Mouse (Mus musculus): ENCODE data around the gene Eif2ak4. TPM values are rescaled to one million over a fixed set of nuclear protein-coding genes. Genes with fewer than 3 reads are reported as not detected.

The Eif2ak4 gene
- polyA plus RNA-seq, 1 experiment from 2014 or later: 10.2 TPM

DNA sequence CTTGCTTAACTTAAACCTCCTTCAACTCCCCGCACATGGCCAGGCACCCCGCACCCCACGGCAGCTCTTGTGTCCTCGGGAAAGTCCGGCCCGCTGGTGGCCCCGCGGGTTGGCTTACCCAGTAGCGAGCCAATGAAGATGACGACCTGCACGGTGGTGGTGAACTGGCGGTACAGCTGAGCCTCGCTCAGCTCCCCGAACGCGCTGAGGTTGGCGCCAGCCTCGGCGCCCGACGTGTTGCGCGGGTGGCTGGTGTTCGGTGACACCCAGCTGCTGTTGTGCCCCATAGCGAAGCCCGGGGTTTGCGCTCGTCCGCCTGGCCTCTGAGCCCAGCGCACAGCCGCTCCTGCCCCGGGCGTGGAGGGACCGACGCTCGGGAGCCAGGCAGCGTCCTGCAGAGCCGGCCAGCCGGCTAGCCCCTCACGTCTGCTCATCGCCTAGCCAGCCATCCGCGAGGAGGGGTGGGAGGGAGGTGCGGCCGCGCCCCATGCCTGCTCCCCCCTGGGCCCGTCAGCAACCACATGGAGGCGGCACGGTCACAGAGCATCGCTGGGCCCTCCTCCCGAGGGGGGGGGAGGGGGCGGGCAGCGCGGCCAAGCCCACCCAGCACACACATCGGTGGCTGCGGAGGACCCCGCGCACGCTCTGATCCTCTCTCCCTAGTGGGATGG lies 15.4 kb upstream of the Eif2ak4 start, which contains the start of gene Gpr176:
TSS of gene Gpr176 (minus strand) at position 519 of the 671 bp plus-strand sequence.
- Histone ChIP-seq H3K4me2 (ENCODE audit: low read depth, low read length) (peak within 1 kb of the TSS; percentile 95), H3K27me3 (ENCODE audit: control insufficient read depth, insufficient read depth, low read depth, low read length) (peaks cover 23% of the 10 kb centered on the region), H3K4me1 (replicated peaks; ENCODE audit: control insufficient read depth, insufficient read depth, low read length) (peaks cover 15% of the 10 kb centered on the region), H3K9me3 (ENCODE audit: control insufficient read depth, low read length) (no peaks in the 10 kb centered on the region), H3K9ac (ENCODE audit: low read length) (peak within 1 kb of the TSS; percentile 63), H3K36me3 (ENCODE audit: control insufficient read depth, insufficient read depth, low read length) (no peaks in the 10 kb centered on the region), H3K27ac (ENCODE audit: low read length) (no peak within 1 kb of the TSS), H3K4me3 (ENCODE audit: low read length) (peak within 1 kb of the TSS; percentile 55)
- under 1% methylated on average over 58 of the region's 59 CpGs for WGBS
- peak; percentile 75 for ATAC-seq (ENCODE audit: low read depth)

DNA sequence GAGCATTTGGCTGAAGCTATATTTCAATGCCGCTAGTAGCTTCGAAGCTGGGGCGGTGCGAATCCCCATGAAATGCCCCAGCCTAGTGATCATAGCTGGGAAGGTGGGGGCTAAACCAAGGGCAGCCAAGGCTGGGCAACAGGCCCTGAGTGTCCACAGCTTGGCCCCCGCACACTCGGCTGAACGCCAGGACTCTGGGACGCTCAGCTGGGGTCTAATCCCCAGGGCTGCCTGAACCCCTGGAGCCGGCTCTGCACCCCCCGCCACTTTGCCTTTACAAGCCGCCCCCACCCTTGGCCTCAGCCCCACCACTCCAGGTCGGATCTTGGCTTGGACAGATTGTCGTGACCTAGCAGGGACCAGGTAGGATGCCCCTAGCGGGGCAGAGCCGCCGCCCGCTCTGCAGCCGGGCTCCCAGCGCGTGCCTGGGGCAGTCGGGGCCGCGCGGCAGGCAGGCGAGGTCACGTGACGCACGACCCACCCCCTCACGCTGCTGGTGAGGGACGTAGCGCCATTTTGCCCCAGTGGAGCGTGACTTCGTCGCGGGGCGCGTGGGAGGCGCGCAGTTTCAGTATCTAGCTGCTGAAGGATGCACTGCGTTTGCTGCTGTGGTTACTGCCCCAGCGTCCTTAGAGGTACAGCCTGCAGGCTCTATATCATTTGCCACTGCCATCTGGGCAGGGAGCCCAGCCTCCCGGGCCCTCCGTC lies 14.7 kb upstream of the Eif2ak4 start:
- no peaks in the 10 kb centered on the region for H3K36me3 ChIP-seq (ENCODE audit: control insufficient read depth, insufficient read depth, low read length)
- no peak overlapping the region for H3K27ac ChIP-seq (ENCODE audit: low read length)
- peak overlapping the region; percentile 55 for H3K4me3 ChIP-seq (ENCODE audit: low read length)
- H3K4me2 ChIP-seq (ENCODE audit: low read depth, low read length): peak overlapping the region; percentile 95
- peaks cover 15% of the 10 kb centered on the region for H3K4me1 ChIP-seq (replicated peaks; ENCODE audit: control insufficient read depth, insufficient read depth, low read length)
- peak; percentile 89 for ATAC-seq (ENCODE audit: low read depth)
- 2% methylated on average over 43 of the region's 43 CpGs for WGBS
- H3K9me3 ChIP-seq (ENCODE audit: control insufficient read depth, low read length): no peaks in the 10 kb centered on the region
- H3K27me3 ChIP-seq (ENCODE audit: control insufficient read depth, insufficient read depth, low read depth, low read length): peaks cover 23% of the 10 kb centered on the region
- peak overlapping the region; percentile 63 for H3K9ac ChIP-seq (ENCODE audit: low read length)

DNA sequence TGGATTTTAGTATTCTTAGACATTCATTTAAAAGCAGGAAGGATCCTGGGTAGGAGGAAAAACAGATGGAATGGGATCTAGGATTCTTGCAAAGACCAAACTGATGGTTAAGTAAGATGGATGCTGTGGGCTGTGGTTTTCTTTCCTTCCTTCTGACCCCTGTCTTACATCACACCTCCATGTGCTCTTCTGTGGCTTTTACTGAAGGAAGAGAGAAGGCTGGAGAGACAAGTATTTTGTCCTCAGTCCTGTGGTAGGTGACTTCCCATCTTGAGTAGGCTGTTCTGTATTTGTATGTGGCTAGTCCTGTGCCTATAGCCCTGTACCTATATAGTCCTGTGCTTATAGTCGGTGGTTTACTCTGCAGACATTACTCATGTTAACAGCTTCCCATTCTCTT lies 12.9 kb upstream of the Eif2ak4 start:
- H3K9ac ChIP-seq (ENCODE audit: low read length): no peak overlapping the region
- no peak overlapping the region for H3K4me3 ChIP-seq (ENCODE audit: low read length)
- H3K4me1 ChIP-seq (replicated peaks; ENCODE audit: control insufficient read depth, insufficient read depth, low read length): peaks cover 15% of the 10 kb centered on the region
- H3K36me3 ChIP-seq (ENCODE audit: control insufficient read depth, insufficient read depth, low read length): no peaks in the 10 kb centered on the region
- peaks cover 18% of the 10 kb centered on the region for H3K27me3 ChIP-seq (ENCODE audit: control insufficient read depth, insufficient read depth, low read depth, low read length)
- no peak overlapping the region for H3K27ac ChIP-seq (ENCODE audit: low read length)
- H3K9me3 ChIP-seq (ENCODE audit: control insufficient read depth, low read length): no peaks in the 10 kb centered on the region
- WGBS: 53% methylated on average over 1 of the region's 1 CpGs
- ATAC-seq (ENCODE audit: low read depth): no peak
- no peak overlapping the region for H3K4me2 ChIP-seq (ENCODE audit: low read depth, low read length)

GRCm38 (mm10) chr2:118375931-118376330 lies 12.5 kb upstream of the Eif2ak4 start:
- no peaks in the 10 kb centered on the region for H3K36me3 ChIP-seq (ENCODE audit: control insufficient read depth, insufficient read depth, low read length)
- no peak for ATAC-seq (ENCODE audit: low read depth)
- H3K4me3 ChIP-seq (ENCODE audit: low read length): no peak overlapping the region

DNA sequence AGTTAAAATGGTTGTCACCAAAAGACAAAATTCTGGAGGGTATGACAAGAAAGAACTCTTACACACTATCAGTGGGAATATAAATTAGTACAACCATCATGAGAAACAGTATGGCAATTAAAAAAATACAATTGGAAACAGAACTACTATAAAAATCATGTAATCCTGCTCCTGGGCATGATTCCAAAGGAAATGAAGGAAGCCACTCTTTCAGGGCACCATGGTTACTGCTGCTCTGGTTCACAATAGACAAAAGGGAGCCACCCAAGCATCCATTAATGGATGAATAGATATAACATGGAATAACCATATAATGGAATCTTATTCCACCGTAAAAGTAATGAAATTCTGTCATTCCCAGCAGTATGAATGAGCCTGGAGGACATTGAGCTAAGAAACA lies 8.7 kb upstream of the Eif2ak4 start:
- H3K27ac ChIP-seq (ENCODE audit: low read length): no peak overlapping the region
- no peaks in the 10 kb centered on the region; the same call in 1 of the 2 replicates for H3K27me3 ChIP-seq (ENCODE audit: control insufficient read depth, insufficient read depth, low read depth, low read length)
- ATAC-seq (ENCODE audit: low read depth): no peak
- WGBS: 65% methylated on average over 1 of the region's 1 CpGs
- no peaks in the 10 kb centered on the region for H3K36me3 ChIP-seq (ENCODE audit: control insufficient read depth, insufficient read depth, low read length)
- no peak overlapping the region for H3K4me3 ChIP-seq (ENCODE audit: low read length)
- no peaks in the 10 kb centered on the region for H3K4me1 ChIP-seq (replicated peaks; ENCODE audit: control insufficient read depth, insufficient read depth, low read length)
- H3K4me2 ChIP-seq (ENCODE audit: low read depth, low read length): no peak overlapping the region
- H3K9ac ChIP-seq (ENCODE audit: low read length): no peak overlapping the region
- no peaks in the 10 kb centered on the region for H3K9me3 ChIP-seq (ENCODE audit: control insufficient read depth, low read length)

More at GRCm38 (mm10) chr2:118375931-118376330, 12.5 kb upstream of the Eif2ak4 start:
- H3K9ac ChIP-seq (ENCODE audit: low read length): no peak overlapping the region
- no peak overlapping the region for H3K27ac ChIP-seq (ENCODE audit: low read length)
- no peak overlapping the region for H3K4me2 ChIP-seq (ENCODE audit: low read depth, low read length)
- H3K4me1 ChIP-seq (replicated peaks; ENCODE audit: control insufficient read depth, insufficient read depth, low read length): peaks cover 15% of the 10 kb centered on the region
- peaks cover 16% of the 10 kb centered on the region for H3K27me3 ChIP-seq (ENCODE audit: control insufficient read depth, insufficient read depth, low read depth, low read length)
- H3K9me3 ChIP-seq (ENCODE audit: control insufficient read depth, low read length): no peaks in the 10 kb centered on the region

GRCm38 (mm10) chr2:118383387-118383786 lies 5.0 kb upstream of the Eif2ak4 start:
- H3K36me3 ChIP-seq (ENCODE audit: control insufficient read depth, insufficient read depth, low read length): no peaks in the 10 kb centered on the region
- no peak overlapping the region for H3K4me3 ChIP-seq (ENCODE audit: low read length)
- H3K27me3 ChIP-seq (ENCODE audit: control insufficient read depth, insufficient read depth, low read depth, low read length): no peaks in the 10 kb centered on the region
- no peaks in the 10 kb centered on the region for H3K4me1 ChIP-seq (replicated peaks; ENCODE audit: control insufficient read depth, insufficient read depth, low read length)
- 64% methylated on average over 5 of the region's 5 CpGs for WGBS
- no peak overlapping the region for H3K9ac ChIP-seq (ENCODE audit: low read length)
- no peak for ATAC-seq (ENCODE audit: low read depth)
- no peak overlapping the region for H3K27ac ChIP-seq (ENCODE audit: low read length)
- no peaks in the 10 kb centered on the region for H3K9me3 ChIP-seq (ENCODE audit: control insufficient read depth, low read length)
- H3K4me2 ChIP-seq (ENCODE audit: low read depth, low read length): no peak overlapping the region

DNA sequence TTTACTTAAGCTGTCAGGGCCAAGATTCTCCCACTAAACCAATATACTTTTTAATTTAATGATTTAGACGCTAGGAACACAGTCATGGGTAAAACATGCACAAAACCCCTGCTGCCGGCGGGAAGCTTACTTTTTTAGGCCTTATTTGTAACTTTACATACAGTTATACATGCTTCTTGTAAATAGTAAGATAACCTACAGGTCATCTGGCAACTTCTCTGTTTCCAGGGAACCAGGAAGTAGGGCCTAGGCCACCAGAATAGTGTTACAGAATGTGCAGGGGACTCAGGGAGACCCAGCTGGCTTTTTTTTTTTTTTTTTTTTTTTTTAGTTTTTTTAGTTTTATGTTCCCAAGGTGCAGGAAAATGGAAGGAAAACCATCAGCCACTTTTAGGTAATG lies 1.2 kb downstream of the Eif2ak4 start:
- peak overlapping the region; percentile 78 for H3K4me3 ChIP-seq (ENCODE audit: low read length)
- no peaks in the 10 kb centered on the region for H3K36me3 ChIP-seq (ENCODE audit: control insufficient read depth, insufficient read depth, low read length)
- H3K4me1 ChIP-seq (replicated peaks; ENCODE audit: control insufficient read depth, insufficient read depth, low read length): peaks cover 10% of the 10 kb centered on the region
- 23% methylated on average over 3 of the region's 3 CpGs for WGBS
- no peaks in the 10 kb centered on the region for H3K9me3 ChIP-seq (ENCODE audit: control insufficient read depth, low read length)
- H3K9ac ChIP-seq (ENCODE audit: low read length): peak overlapping the region; percentile 91
- no peak overlapping the region for H3K27ac ChIP-seq (ENCODE audit: low read length)
- ATAC-seq (ENCODE audit: low read depth): no peak
- H3K4me2 ChIP-seq (ENCODE audit: low read depth, low read length): peak overlapping the region; percentile 71
- no peaks in the 10 kb centered on the region for H3K27me3 ChIP-seq (ENCODE audit: control insufficient read depth, insufficient read depth, low read depth, low read length)

- no peak overlapping the region for H3K4me3 ChIP-seq (ENCODE audit: low read length)
- H3K27me3 ChIP-seq (ENCODE audit: control insufficient read depth, insufficient read depth, low read depth, low read length): no peaks in the 10 kb centered on the region
- no peak overlapping the region for H3K27ac ChIP-seq (ENCODE audit: low read length)
- WGBS: 81% methylated on average over 5 of the region's 5 CpGs
- H3K4me1 ChIP-seq (replicated peaks; ENCODE audit: control insufficient read depth, insufficient read depth, low read length): peaks cover 10% of the 10 kb centered on the region
- no peak overlapping the region for H3K9ac ChIP-seq (ENCODE audit: low read length)
- no peaks in the 10 kb centered on the region for H3K9me3 ChIP-seq (ENCODE audit: control insufficient read depth, low read length)
- H3K4me2 ChIP-seq (ENCODE audit: low read depth, low read length): peak overlapping the region; percentile 71
- no peaks in the 10 kb centered on the region for H3K36me3 ChIP-seq (ENCODE audit: control insufficient read depth, insufficient read depth, low read length)
- ATAC-seq (ENCODE audit: low read depth): no peak
Measured at GRCm38 (mm10) chr2:118390072-118390471, 1.7 kb downstream of the Eif2ak4 start.

DNA sequence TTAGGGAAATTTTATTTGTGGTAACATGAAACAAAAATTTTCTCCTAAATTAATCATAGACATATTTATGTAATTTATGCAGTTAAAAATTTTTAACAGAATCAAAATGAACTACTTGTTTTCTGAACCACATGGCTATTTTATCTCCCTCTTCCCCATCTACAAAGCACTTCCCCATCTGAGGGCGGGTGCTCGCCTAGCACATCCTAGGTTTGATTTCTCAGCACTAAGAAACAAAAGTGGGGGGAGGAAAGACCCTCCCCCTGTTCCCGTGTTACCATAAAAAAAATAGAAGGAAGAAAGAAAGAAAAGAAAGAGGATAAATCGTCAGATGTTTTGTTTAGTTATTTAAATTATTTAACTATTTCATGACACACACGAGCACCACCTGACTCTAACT lies 2.8 kb downstream of the Eif2ak4 start:
- 66% methylated on average over 5 of the region's 5 CpGs for WGBS
- H3K36me3 ChIP-seq (ENCODE audit: control insufficient read depth, insufficient read depth, low read length): no peaks in the 10 kb centered on the region
- no peaks in the 10 kb centered on the region for H3K27me3 ChIP-seq (ENCODE audit: control insufficient read depth, insufficient read depth, low read depth, low read length)
- no peak overlapping the region for H3K27ac ChIP-seq (ENCODE audit: low read length)
- peaks cover 10% of the 10 kb centered on the region for H3K4me1 ChIP-seq (replicated peaks; ENCODE audit: control insufficient read depth, insufficient read depth, low read length)
- H3K9me3 ChIP-seq (ENCODE audit: control insufficient read depth, low read length): no peaks in the 10 kb centered on the region
- no peak overlapping the region for H3K4me2 ChIP-seq (ENCODE audit: low read depth, low read length)
- H3K4me3 ChIP-seq (ENCODE audit: low read length): no peak overlapping the region
- ATAC-seq (ENCODE audit: low read depth): no peak
- H3K9ac ChIP-seq (ENCODE audit: low read length): no peak overlapping the region
